Mouse (Mus musculus): ENCODE measurements around the gene Mmp8.

GRCm38 (mm10) chr9:7545471-7545870 is 12.8 kb upstream of the Mmp8 start:
- no peak for TF ChIP-seq CTCF (IDR thresholded peaks at IDR 0.05; ENCODE audit: borderline replicate concordance, control insufficient read depth, extremely low read depth, insufficient read depth, low read length, poor library complexity)
- TF ChIP-seq POLR2A (IDR thresholded peaks at IDR 0.05; ENCODE audit: control insufficient read depth, extremely low read depth, insufficient read depth, low read length, poor library complexity), result no peak
